Mouse (Mus musculus) layer of hippocampus, postnatal 14 days (tissue): ENCODE data around the gene Syngap1. TPM values are rescaled to one million over a fixed set of nuclear protein-coding genes. Genes with fewer than 3 reads are reported as not detected.

ENCODE experiments used
- DNase-seq, 2 experiments: peaks; one replicate each; pipeline ENCODE4 v3.0.0; 2021 to 2022; ENCODE audit warnings: low spot score in 2 of 2, mixed read lengths in 1 of 2
- total RNA-seq, 2 experiments: library from RNA; stranded (reverse); gene quantifications; 2 replicates each; pipeline ENCODE4 v1.2.3; 2021

The Syngap1 gene
- total RNA-seq, 2 experiments from 2014 or later: 512 to 532 TPM

DNA sequence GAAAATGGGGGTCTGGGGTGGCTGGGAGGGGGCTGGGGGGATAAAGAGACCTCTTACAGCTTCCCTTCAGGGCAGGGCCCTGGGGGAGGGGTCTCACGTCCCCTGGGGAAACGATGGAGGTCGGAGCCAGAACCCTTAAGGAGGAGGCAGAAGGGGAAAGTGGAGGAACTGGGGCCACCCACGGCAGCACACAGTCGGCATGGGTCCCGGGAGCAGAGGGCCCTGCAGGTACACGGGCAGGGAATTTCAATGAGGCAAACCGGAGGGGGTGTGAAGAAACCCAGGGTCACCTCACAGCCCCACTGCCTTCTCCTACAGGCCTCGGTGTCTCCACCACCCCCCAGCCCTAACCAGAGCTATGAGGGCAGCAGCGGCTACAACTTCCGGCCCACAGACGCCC lies 4.6 kb upstream of the Syngap1 start:
- DNase-seq: no peak

DNA sequence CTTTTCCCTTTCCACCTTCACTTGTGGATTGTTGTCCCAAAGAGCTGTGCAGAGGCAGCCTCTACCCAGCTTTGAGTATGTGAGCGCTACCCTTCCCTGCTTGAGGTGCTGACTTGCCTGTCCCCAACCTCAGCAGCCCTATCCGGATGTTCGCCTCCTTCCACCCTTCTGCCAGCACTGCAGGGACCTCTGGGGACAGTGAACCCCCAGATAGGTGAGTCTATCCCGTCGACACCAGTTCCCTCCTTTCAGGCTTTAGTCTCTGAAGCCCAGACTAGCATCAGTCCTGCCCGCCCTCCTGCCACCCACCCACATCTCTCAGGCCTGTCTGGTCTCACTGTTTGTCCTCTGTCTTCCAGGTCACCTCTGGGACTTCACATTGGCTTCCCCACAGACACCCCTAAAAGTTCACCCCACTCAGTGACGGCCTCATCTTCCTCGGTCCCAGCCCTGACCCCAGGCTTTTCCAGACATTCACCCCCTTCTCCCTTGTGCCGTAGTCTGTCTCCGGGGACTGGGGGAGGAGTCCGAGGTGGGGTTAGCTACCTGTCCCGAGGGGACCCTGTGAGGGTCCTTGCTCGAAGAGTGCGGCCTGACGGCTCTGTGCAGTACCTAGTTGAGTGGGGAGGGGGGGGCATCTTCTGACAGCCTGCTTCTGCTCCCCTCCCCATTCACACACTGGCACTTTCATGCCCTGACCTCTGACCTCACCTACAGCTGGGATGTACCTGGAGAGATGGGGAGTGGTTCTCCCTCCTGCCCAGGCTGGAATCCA lies 3.9 kb upstream of the Syngap1 start:
- no peak for DNase-seq

DNA sequence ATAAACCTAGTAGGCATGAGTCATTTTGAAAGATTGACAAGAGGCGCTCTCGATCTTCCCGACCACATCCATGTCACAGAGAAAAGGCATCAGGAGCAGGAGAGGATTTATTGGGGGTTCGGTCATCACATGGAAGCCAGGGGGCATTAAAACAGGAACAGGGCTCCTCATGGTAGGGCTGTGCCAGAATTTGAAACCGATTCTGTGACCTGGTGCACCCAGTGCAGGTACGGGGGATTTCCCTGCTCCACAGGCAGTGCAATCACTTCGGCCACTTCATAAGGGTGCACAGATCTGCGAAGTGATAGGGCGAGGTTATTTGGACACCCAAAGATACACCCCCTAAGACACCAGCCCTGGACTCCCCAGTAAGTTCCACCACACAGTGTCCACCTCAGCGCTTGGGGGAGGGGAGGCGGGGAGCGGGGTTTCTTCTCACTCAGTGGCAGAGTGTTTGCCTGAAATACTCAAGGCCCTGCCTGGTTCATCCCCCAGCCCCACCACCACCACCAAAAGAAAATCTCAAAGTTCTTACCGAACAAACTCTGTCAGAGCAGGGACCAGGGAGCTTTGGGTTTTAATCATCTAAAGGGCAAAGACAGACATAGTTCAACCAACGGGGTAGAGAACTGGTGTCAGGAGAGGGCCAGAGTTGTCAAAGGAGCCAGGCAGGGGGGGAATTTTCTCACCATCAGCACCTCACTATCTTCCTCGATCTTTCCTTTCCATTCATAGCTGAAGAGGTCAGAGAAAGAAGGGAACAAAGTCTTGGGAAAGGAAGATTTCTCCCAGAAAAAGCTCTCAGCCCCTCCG lies 3.0 kb upstream of the Syngap1 start:
- no peak for DNase-seq

DNA sequence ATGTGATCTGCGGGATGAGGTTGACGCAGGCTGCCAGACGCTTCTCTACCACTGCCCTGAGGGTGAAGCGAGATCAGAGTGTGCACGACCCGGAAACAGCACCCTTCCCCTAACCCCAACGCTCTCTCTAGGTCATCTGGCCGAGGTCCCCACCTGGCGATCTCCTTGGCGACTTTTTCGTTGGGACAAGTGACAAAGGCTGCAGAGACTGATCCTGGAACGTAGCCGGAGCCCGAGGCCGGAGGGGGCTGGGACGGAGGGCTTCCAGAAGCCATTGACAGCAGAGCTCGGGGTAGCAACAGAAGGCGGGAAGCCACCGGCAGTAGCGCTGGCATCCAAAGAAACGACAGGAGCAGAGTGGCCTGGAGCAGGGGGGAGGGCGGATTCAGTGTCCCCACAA lies 2.3 kb upstream of the Syngap1 start:
- DNase-seq: no peak

DNA sequence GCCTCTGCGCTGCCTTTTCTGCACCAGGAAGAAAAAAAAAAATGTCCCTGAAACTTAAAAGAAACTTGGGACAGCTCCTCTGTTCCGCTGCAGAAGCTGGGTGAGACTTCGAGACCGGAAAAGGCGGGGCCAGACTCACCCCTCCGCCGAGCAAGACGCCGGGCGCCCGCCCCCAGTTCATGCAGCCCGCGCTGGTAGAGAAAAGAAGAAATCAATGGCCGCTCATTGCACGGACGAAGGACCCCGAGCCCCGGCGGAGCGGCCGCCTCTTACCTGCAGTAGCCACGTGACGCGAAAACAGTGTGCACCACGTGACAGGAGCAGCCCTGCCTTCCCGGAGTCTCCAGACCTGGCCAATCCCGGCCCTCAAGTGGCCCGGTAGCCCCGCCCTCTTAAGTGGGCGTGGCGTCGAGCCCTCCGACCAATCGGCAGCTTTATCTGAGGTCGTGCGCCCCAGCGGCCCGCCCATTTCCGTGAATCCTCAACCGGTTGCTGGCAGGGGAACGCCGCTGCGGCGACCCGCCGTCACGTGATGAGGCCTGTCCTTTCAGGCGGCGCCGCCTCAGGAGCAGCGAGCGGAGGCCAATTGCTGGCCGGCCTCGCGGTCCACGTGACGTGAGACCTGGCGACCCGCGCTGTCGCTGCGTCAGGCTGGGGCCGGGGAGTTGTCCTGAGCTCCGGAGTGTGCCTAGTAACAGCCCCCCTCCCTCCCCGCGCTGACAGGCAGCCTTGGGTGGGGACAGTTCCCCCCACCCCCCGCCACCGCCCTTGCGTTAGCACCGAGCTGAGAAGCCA lies 1.7 kb upstream of the Syngap1 start, which contains the start of gene Cuta:
Gene Cuta (minus strand): TSS at position 392 of the 795 bp plus-strand sequence.
- DNase-seq: peak; percentile 99 to 100

DNA sequence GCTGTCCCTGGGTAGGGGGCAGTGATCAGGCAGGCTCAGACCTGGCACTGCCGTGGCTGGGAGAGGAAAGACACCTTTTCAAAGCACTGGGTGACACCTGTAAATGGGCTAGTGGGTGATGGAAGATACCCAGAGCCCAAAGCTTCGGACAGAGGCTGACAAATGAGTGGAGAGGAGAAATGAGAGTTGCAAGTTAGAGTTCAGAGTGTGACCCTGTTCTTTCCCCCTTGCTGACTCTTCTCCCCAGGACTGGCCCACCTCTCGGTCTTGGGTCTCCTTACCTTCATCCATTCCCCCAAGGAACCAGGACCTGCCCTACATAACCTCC lies 1.1 kb upstream of the Syngap1 start:
- DNase-seq: no peak

DNA sequence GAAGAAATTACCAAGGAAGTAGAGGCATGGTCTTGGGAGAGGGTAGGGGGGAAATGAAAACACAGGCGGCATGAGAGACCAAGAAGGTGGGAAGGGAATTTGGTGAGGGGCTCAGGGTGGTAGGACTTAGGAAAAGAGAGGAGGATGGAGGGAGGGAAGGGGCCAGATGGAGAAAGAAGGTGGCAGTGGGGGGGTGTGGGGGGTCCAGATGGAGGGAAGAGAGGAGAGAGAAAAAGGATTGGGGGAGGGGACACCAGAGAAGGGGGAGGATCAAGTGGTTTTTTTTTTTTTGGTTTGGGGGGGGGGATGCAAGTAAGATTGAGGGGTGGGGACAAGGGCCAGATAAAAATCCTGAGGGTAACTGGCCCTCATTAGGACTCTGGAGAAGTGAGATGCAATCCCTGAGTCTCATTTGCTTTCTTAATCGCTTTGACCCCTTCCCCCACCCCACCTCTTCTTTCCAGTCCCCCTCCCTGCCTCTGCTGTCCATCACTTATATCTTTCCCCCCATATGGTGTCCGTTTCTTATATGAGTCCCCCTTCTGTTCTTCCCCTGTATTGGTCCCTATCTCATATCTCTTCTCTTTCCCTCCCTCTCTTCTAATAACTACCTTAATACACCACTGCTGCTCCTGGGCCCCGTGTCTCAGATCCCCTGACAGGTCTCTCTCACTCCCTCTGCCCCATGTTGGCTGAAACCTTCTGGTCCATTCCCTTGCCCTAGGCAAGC lies 953 bp downstream of the Syngap1 start:
- peak in 1 of 2 experiments; percentile 6 for DNase-seq

DNA sequence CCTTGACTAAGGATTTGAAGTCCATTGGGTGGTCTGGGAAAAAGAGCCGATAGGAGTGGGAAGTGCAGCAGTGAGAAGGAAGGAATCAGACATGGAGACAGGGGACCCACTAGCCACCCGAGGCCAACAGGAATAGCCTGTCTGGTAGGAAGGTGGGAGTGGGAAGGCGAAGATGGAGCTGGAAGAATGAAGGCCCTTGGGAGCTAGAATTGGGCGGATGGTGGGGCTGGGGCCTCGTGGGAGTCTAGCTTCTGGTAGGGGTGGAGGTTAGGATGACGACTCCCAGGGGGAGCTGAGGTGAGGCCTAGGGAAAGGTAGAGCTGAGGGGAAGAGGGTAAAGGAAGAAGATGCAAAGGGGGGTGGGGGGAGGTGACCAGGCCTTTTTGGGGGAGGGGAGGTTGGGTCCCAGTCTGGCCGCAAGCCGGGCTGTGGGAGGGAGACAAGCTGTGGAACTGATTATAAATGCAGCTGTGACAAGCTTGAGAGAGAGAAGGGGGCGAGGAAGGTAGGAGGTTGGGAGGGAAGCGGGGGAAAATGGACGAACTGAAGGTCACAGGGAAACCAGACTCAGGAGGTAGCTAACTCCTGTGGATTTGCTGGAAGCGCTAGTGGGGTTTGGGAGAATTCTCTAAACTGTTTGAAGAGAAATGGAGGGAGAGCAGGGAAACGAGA lies 4.9 kb downstream of the Syngap1 start:
- DNase-seq: peak in 1 of 2 experiments; percentile 28

DNA sequence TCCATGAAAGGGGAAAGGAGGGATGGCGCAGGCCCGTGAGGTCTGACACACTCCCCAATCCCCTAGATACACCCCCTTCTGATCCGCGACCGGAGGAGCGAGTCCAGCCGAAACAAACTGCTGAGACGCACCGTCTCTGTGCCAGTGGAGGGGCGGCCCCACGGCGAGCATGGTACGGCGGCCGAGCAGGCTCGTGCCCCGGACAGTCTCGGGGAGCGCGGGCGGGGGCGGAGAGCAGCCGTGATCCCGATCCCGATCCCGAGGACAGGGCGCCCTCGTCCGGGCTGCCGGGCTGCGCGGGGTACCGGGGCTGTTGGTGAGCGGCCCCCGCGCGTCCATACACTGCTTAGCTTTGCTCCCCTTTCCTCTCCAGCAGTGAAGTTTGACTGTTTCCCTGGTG lies 5.5 kb downstream of the Syngap1 start:
- peak in 1 of 2 experiments; percentile 73 for DNase-seq

DNA sequence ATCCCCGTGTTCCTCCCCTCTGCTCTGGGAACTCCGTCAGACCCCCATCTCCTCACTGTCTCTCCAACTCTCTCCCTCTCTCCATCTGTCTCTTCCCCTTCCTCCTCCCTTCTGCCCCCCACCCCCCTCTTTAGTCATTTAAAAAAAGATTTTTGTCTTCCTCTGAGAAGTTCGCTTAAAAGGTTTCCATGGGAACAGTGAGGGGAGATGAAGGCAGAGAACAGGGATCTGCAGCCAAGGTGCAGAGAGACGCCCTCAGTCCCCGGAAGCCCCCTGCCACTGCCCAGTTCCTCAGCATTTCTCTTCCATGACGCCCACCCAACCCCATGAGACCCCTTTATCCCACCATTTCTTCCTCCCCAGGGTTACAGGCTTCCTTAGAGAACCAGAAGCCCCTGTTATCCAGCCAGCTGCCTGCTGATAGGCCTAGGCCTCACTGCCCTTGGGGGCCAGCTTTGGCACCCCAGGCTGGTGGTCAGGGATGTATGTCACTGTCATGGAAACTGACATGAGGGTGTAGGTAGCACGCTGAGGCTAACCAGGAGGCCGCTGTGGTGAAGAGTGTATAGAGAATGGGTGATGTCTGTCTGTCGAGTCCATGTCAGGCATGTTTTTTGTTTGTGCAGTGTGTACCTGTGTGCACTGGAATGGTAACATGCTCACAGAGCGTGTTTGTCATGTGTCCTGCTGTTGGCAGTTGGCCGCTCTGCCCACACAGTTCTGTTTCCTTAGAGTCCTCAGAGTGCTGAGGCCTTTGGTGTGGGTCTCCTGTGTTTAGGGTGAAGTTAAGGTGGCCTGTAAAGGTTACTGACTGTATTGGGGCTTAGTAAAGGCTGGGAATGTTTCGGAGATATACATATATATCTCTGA lies 6.4 kb downstream of the Syngap1 start:
- no peak for DNase-seq

DNA sequence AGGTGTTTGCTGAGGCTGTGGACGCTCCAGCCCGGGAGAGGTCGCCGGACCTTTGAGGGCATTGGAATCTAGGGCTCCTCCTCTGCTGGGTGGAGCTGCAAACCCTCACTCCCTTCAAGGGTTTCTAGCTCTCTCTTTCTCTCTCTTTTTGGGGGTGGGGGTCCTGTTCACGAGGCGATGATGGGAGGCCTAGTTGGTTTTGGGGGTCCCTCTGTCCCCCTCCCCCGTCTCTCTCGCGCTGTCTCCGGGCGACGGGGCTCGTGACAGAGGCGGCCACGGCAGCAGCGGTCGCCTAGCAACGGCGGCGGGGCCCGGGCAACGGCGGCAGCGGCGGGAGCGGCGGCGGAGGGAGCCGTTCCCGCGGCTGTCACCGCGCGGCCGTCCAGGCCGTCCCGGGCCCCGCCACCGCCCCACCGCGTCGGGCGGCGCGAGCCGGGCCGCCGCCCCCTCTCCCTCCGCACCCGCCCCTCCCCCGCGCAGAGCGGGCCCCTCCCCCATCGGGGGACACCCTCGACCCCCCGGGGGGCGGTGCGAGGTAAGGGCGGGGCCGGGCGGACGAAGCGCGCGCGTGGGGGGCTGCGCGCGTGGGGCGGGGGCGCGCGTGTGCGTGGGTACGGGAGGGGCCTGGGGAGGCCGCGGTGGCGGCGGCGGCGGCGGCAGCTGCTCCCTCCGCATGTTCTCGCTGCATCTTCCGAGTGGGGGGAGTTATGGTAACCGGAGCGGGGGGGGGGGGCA lies 7.4 kb downstream of the Syngap1 start:
- peak in 1 of 2 experiments; percentile 64 for DNase-seq

DNA sequence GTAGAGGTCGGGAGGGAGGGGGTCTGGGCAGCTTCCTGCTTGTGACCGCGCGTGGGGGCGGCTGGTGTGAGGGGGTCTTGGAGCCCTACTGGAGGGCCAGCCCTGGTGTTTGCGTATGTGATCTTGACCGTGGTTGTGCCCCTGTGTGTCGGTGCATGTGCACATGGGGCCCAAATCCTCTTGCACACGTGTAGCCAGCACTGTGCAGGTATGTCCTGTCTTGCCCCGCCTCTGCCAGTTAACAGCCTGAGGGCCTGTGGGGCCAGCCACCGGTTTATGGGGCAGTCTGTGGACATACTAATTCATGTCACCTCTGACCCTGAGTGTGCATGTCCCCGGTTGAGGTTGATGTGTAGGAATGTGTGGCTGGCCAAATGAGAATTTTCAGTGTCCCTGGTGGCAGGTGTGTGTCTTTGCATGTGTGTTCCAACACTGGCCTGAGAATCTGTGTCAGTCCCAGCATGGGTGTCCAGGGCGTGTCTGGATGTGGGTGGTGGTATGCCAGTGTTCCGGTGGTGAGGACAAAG lies 8.1 kb downstream of the Syngap1 start:
- DNase-seq: peak in 1 of 2 experiments; percentile 39

DNA sequence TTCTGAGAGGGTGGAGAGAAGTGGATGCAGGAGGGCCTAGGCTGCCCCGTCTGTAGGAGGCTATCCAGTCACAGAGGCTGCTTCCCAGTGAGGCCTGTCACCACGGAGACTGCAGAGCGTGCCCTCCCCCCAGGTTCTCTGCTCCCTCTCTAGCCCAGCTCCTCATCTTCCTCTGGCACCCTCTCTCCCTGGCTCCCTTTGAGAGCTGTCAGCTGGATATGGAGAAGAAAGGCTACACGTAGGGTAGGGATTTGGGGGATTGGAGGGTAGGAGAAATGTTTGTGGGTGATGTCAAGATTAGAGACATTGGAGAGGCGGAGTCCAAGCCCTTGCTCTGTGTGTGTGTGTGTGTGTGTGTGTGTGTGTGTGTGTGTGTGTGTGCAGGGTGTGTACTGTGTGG lies 8.8 kb downstream of the Syngap1 start:
- DNase-seq: peak in 1 of 2 experiments; percentile 35

DNA sequence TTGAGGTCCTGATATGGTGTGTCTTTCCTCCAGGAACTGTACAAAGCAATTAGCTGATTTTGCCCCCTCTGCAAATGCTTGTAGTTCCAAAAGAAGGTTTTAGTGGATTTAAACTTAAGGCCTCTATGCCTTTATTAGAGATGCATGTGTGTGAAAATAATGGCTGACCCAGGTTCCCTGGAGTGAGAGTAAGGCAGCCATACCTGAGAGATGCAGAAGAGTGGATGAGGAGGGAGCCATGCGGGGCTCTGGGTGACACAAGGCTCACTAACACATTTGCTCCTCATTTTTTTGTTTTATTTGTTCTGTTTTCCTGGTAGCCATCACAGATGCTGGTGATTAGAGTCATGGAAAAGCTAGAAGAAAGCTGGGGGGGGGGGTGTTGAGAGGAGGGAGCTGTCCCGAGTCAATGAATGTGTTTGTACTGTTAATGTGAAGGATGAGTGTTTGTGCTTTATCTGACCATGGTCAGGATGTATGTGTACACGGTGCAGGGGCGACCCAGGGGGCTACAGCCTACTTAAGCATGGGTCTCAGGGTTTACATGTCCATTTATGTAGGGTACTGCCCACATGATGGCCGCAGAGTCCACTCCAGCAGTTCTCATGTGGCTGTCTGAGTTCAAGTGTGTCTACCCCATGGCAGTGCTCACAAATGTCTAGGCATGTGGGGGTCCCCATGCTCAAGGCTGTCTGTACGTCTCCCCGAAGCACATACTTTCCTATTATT lies 9.7 kb downstream of the Syngap1 start:
- DNase-seq: no peak

DNA sequence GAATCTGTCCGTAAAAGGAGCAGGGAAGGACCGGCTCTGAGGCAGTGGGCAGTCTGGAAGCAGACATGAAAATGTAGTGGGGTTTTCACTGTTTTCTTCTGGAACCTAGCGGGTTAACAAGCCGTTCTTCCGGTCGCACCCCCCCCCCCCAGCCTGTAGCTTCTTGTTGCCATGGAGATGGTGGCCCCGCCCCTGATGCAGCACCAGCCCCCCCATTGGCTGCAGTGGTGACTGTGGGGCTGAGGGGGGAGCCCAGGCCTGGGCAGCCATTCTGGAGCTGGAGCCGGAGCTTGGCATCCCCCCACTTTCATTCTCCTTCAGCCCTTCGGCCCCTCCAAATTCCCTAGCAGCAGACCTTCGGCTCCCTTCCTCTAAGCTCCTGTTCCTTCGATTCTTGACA lies 10.4 kb downstream of the Syngap1 start:
- peak; percentile 80 to 89 for DNase-seq

DNA sequence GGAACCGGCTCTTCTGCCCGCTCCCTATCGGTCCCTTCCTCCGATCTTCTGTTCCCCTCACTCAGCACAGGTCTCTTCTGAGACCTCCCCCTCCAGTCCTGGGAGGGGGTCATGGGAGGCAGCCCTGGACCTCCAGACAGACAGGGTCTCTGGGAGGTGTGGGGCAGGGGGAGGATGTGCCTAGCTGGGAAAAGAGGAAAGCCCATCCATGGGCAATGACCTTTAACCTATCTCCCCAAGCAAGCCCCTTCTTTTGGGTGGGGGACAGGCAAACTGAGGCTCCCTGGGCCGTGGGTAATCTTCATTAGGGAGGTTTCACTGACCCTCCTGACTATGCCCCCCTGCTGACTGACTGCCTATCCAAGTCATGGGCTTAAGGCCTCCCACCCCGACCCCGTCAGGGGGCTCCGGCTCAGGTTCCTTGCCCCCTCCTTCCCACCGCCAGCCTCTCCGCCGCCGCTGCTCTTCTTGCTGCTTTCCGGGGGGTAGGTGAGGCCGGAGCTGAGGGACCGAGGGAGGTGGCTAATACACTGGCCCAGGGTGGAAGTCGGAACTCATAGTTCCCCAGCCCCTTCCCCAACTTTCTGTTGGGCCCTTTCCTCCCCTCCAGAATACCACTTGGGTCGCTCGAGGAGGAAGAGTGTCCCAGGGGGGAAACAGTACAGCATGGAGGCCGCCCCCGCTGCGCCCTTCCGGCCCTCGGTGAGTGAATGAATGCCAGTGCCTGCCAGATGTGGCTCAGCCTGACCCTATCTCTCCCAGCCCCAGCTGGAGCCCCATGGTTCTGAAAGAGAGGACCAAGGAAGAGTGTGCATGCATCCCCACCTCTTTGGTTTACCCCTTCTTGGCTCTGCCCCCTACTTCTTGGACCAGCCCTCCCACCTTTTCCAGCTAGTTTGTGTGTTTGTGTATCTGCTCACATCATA lies 11.2 kb downstream of the Syngap1 start:
- no peak for DNase-seq

DNA sequence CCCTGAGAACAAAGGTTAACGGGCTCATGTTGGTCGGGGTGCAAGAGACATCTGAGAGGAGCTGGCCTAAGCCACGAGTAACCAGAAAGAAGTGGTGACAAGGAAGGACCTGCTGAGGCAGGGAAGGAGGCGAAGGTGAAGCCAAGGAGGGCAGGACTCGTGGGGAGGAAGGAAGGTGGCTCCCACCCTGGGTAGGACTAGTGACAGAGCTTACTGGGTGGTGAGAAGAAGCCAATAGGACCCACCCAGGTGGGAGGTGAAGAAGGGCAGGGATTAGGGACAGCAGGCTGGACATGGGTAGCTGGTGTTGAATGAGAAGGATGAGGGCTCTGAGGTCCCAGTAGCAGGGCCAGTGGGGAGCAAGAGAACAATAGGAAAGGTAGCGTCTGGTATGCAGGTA lies 12.1 kb downstream of the Syngap1 start:
- no peak for DNase-seq
